Mouse (Mus musculus) kidney, postnatal 0 days (tissue): ENCODE data around the gene Atg16l1. TPM values are rescaled to one million over a fixed set of nuclear protein-coding genes. Genes with fewer than 3 reads are reported as not detected.
A peak's percentile ranks its signal among the peaks of the same experiment; 100 is the strongest.

Experiments
- ATAC-seq: fragments of 200-750 bp; cut with Nextera tagmentation; replicated peaks from 2 replicates; pipeline ENCODE4 v1.8.0; 2017; ENCODE audit warnings: low read depth, moderate number of reproducible peaks, moderate TSS enrichment, moderate library complexity; ENCODE audit not compliant: low FRiP score
- DNase-seq: peaks from one replicate; pipeline ENCODE4 v3.0.0-alpha.2; 2016; ENCODE audit warnings: low spot score
- H3K27ac ChIP-seq: fragments of 300-500 bp; sonication (generic); 2 replicates; pipeline ENCODE4 v1.5.1; 2014; ENCODE audit warnings: mild to moderate bottlenecking
- H3K27me3 ChIP-seq: fragments of 300-500 bp; sonication (generic); 2 replicates; pipeline ENCODE4 v1.6.1; 2014; ENCODE audit warnings: low read length, mixed read lengths; ENCODE audit not compliant: insufficient read depth
- H3K36me3 ChIP-seq: fragments of 300-500 bp; sonication (generic); 2 replicates; pipeline ENCODE4 v1.6.1; 2014; ENCODE audit warnings: low read length, mixed read lengths; ENCODE audit not compliant: insufficient read depth
- H3K4me1 ChIP-seq: fragments of 300-500 bp; sonication (generic); replicated peaks from 2 replicates; pipeline ENCODE4 v1.6.1; 2014; ENCODE audit warnings: antibody characterized with exemption, low read length, mixed read lengths; ENCODE audit not compliant: insufficient read depth
- H3K4me2 ChIP-seq: fragments of 300-500 bp; sonication (generic); 2 replicates; pipeline ENCODE4 v1.6.1; 2014; ENCODE audit warnings: mild to moderate bottlenecking, low read length, moderate library complexity, mixed read lengths
- H3K4me3 ChIP-seq: fragments of 300-500 bp; sonication (generic); replicated peaks from 2 replicates; pipeline ENCODE4 v1.5.1; 2014; ENCODE audit warnings: low read depth, low read length
- H3K9ac ChIP-seq: fragments of 300-500 bp; sonication (generic); 2 replicates; pipeline ENCODE4 v1.6.1; 2014; ENCODE audit warnings: low read depth, low read length
- H3K9me3 ChIP-seq: fragments of 300-500 bp; sonication (generic); replicated peaks from 2 replicates; pipeline ENCODE4 v1.6.1; 2016; ENCODE audit warnings: low read length, inconsistent platforms, mixed read lengths
- CTCF ChIP-seq: IDR thresholded peaks from 2 replicates; pipeline ENCODE4 v1.5.1; 2016; ENCODE audit warnings: antibody characterized with exemption, low read depth, mild to moderate bottlenecking, moderate library complexity
- WGBS: fragments of 180-500 bp; shearing (Covaris S2); extraction: QIAGEN DNeasy Blood & Tissue Kit; methylation state at CpG from one replicate; pipeline ENCODE4 v1.1.7; 2014; 5-methylcytosine and 5-hydroxymethylcytosine counted together
- polyA plus RNA-seq: library from polyadenylated mRNA; unstranded; fragments of >200 nt; fragmentation: Nextera tagmentation; extraction: Ambion mirVana; gene quantifications from 2 replicates; pipeline ENCODE4 v1.2.1, GENCODE M21; 2015

The Atg16l1 gene
- polyA plus RNA-seq, 1 experiment from 2014 or later, result 20.8 TPM

DNA sequence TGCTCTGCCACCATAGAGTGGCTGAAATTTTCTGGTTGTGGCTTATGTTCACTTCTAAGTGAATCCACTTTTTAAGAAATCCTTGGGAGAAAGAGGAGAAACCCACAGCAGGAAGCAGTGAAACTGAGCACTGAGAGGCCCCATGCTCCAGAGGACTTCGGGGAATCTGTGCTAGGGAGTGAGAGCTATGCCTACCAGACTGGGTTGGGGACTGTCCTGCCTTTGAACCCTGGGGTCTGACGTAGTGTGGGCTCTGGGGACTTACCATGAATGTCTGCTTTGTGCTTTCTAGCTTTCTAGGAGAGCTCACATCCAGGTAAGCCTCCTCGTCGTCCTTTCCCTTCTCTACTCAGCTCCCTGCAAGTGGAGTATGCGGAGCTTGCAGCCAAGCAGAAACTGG, 81.3 kb downstream of the Atg16l1 start:
- Histone ChIP-seq H3K27me3 (no peaks in the 10 kb centered on the region), H3K9ac (no peak overlapping the region), H3K9me3 (no peaks in the 10 kb centered on the region), H3K4me1 (no peaks in the 10 kb centered on the region), H3K36me3 (no peaks in the 10 kb centered on the region), H3K27ac (no peak overlapping the region), H3K4me2 (no peak overlapping the region), H3K4me3 (no peak overlapping the region)
- no peak for TF ChIP-seq CTCF
- DNase-seq (no peak), ATAC-seq (no peak)
- 38% methylated on average over 5 of the region's 5 CpGs for WGBS

- ATAC-seq (peak; percentile 57; the same call in 1 of the 2 replicates), DNase-seq (peak; percentile 71)
- 27% methylated on average over 11 of the region's 11 CpGs for WGBS
- Histone ChIP-seq H3K4me1 (no peaks in the 10 kb centered on the region), H3K27ac (no peak overlapping the region), H3K27me3 (no peaks in the 10 kb centered on the region), H3K4me3 (no peak overlapping the region), H3K9me3 (no peaks in the 10 kb centered on the region), H3K9ac (no peak overlapping the region), H3K4me2 (no peak overlapping the region), H3K36me3 (no peaks in the 10 kb centered on the region)
- TF ChIP-seq CTCF, result no peak
Observed at GRCm38 (mm10) chr1:87840411-87841208, 84.9 kb downstream of the Atg16l1 start.

Other genes with a start within 250 kb of the Atg16l1 start
- 2.9 and 3.0 TPM in 2 replicates for gene Neu2, start 246.0 kb upstream of the Atg16l1 start, polyA plus RNA-seq
- gene Ngef, start 182.0 kb upstream of the Atg16l1 start, polyA plus RNA-seq, result 4.3 and 4.4 TPM in 2 replicates
- 4.0 and 6.6 TPM in 2 replicates for gene Inpp5d, start 135.6 kb upstream of the Atg16l1 start, polyA plus RNA-seq
- 0.57 and 0.68 TPM in 2 replicates for gene Sag, start 47.8 kb downstream of the Atg16l1 start, polyA plus RNA-seq
- gene Dgkd, start 97.4 kb downstream of the Atg16l1 start, polyA plus RNA-seq, result 19.3 and 19.8 TPM in 2 replicates